Mouse (Mus musculus) MEL (cell line): Measurements from ENCODE around the gene Ccdc116. TPM values are rescaled to one million over a fixed set of nuclear protein-coding genes. Genes with fewer than 3 reads are reported as not detected.

Experiments used
- DNase-seq: peaks from one replicate; pipeline ENCODE4 v3.0.0; 2011; ENCODE audit warnings: low read depth, low spot score
- H3K27ac ChIP-seq: 2 replicates; pipeline ENCODE4 v1.5.1; 2012; ENCODE audit warnings: low read depth, mild to moderate bottlenecking, control low read depth, low read length, moderate library complexity; ENCODE audit not compliant: control insufficient read depth
- H3K27me3 ChIP-seq, 2 experiments: fragments of 150-350 bp in 1 of 2; sonication (generic) in 1 of 2; 2 replicates each; pipeline ENCODE4 v1.6.1; 2012; ENCODE audit warnings: low read length in 2 of 2, mild to moderate bottlenecking in 2 of 2, improper control_type of control experiment in 1 of 2, moderate library complexity in 1 of 2; ENCODE audit not compliant: insufficient read depth in 2 of 2, control insufficient read depth in 1 of 2
- H3K36me3 ChIP-seq, 2 experiments: 2 replicates each; pipeline ENCODE4 v1.6.1; 2012 to 2014; ENCODE audit warnings: low read length in 2 of 2, improper control_type of control experiment in 1 of 2, inconsistent platforms in 1 of 2, mild to moderate bottlenecking in 1 of 2; ENCODE audit not compliant: insufficient read depth in 2 of 2, control insufficient read depth in 1 of 2
- H3K4me1 ChIP-seq, 2 experiments: fragments of 150-350 bp in 1 of 2; sonication (generic) in 1 of 2; 2 replicates each; pipeline ENCODE4 v1.6.1; 2012; ENCODE audit warnings: low read length in 2 of 2, improper control_type of control experiment in 1 of 2, mild to moderate bottlenecking in 1 of 2; ENCODE audit not compliant: insufficient read depth in 2 of 2, control insufficient read depth in 1 of 2
- H3K4me3 ChIP-seq, 2 experiments: fragments of 150-350 bp in 1 of 2; sonication (generic) in 1 of 2; 2 replicates each; pipeline ENCODE4 v1.5.1; 2012; ENCODE audit warnings: low read depth in 2 of 2, low read length in 2 of 2, mild to moderate bottlenecking in 2 of 2, moderate library complexity in 2 of 2, control low read depth in 1 of 2, improper control_type of control experiment in 1 of 2; ENCODE audit not compliant: control insufficient read depth in 1 of 2, insufficient read depth in 1 of 2
- H3K79me2 ChIP-seq: 2 replicates; pipeline ENCODE4 v1.6.1; 2012; ENCODE audit warnings: mild to moderate bottlenecking, low read length, moderate library complexity; ENCODE audit not compliant: control insufficient read depth, poor library complexity, insufficient read depth
- H3K9ac ChIP-seq: 2 replicates; pipeline ENCODE4 v1.6.1; 2012; ENCODE audit warnings: low read depth, mild to moderate bottlenecking, control low read depth, low read length, moderate library complexity; ENCODE audit not compliant: control insufficient read depth, poor library complexity, severe bottlenecking
- H3K9me3 ChIP-seq: fragments of 150-350 bp; sonication (generic); replicated peaks from 2 replicates; pipeline ENCODE4 v1.6.1; 2012; ENCODE audit warnings: mild to moderate bottlenecking, low read length, improper control_type of control experiment, moderate library complexity; ENCODE audit not compliant: insufficient read depth
- CHD1 ChIP-seq: IDR thresholded peaks from 2 replicates; pipeline ENCODE4 v1.6.1; 2012; ENCODE audit warnings: low read depth, mild to moderate bottlenecking, inconsistent platforms, low read length, improper control_type of control experiment
- CHD2 ChIP-seq: IDR thresholded peaks from 2 replicates; pipeline ENCODE4 v1.6.1; 2011; ENCODE audit warnings: low read length, improper control_type of control experiment
- CTCF ChIP-seq, 3 experiments: IDR thresholded peaks in 2 of 3; conservative IDR thresholded peaks in 1 of 3; 2 replicates each; pipeline ENCODE4 v1.5.1; 2011 to 2012; ENCODE audit warnings: low read length in 3 of 3, low read depth in 2 of 3, mild to moderate bottlenecking in 2 of 3, improper control_type of control experiment in 1 of 3, inconsistent platforms in 1 of 3, mixed read lengths in 1 of 3, moderate library complexity in 1 of 3; ENCODE audit not compliant: control insufficient read depth in 1 of 3, insufficient read depth in 1 of 3, poor library complexity in 1 of 3, severe bottlenecking in 1 of 3
- E2F4 ChIP-seq: IDR thresholded peaks from 2 replicates; pipeline ENCODE4 v1.6.1; 2011; ENCODE audit warnings: low read depth, low read length, improper control_type of control experiment, borderline replicate concordance
- ELF1 ChIP-seq: IDR thresholded peaks from 2 replicates; pipeline ENCODE4 v1.6.1; 2014; ENCODE audit warnings: low read depth, mild to moderate bottlenecking, inconsistent platforms, low read length, improper control_type of control experiment, moderate library complexity
- ETS1 ChIP-seq: IDR thresholded peaks from 2 replicates; pipeline ENCODE4 v1.6.1; 2012; ENCODE audit warnings: low read depth, mild to moderate bottlenecking, inconsistent platforms, low read length, improper control_type of control experiment, moderate library complexity
- GABPA ChIP-seq: IDR thresholded peaks from 2 replicates; pipeline ENCODE4 v1.6.1; 2012; ENCODE audit warnings: low read depth, mild to moderate bottlenecking, inconsistent platforms, low read length, improper control_type of control experiment, moderate library complexity
- GATA1 ChIP-seq: IDR thresholded peaks from 2 replicates; pipeline ENCODE4 v1.6.1; 2011; ENCODE audit warnings: low read depth, low read length, improper control_type of control experiment
- HCFC1 ChIP-seq: IDR thresholded peaks from 2 replicates; pipeline ENCODE4 v1.6.1; 2012; ENCODE audit warnings: low read depth, mild to moderate bottlenecking, inconsistent platforms, low read length, improper control_type of control experiment, moderate library complexity
- JUND ChIP-seq: IDR thresholded peaks from 2 replicates; pipeline ENCODE4 v1.6.1; 2011; ENCODE audit warnings: low read depth, mild to moderate bottlenecking, improper control_type of control experiment, low read length
- KAT2A ChIP-seq: conservative IDR thresholded peaks from 2 replicates; pipeline ENCODE4 v1.6.1; 2012; ENCODE audit warnings: low read depth, low read length, improper control_type of control experiment, inconsistent platforms
- MAFK ChIP-seq: IDR thresholded peaks from 2 replicates; pipeline ENCODE4 v1.6.1; 2011; ENCODE audit warnings: low read depth, mild to moderate bottlenecking, low read length, improper control_type of control experiment, borderline replicate concordance
- MAX ChIP-seq: IDR thresholded peaks from 2 replicates; pipeline ENCODE4 v1.6.1; 2011; ENCODE audit warnings: low read length, improper control_type of control experiment
- MAZ ChIP-seq: IDR thresholded peaks from 2 replicates; pipeline ENCODE4 v1.6.1; 2012; ENCODE audit warnings: low read depth, mild to moderate bottlenecking, inconsistent platforms, low read length, improper control_type of control experiment
- MEF2A ChIP-seq: IDR thresholded peaks from 2 replicates; pipeline ENCODE4 v1.6.1; 2014; ENCODE audit warnings: low read depth, mild to moderate bottlenecking, inconsistent platforms, low read length, improper control_type of control experiment; ENCODE audit not compliant: poor library complexity, insufficient replicate concordance, severe bottlenecking; ENCODE audit errors: extremely low read depth
- MXI1 ChIP-seq: IDR thresholded peaks from 2 replicates; pipeline ENCODE4 v1.6.1; 2011; ENCODE audit warnings: mild to moderate bottlenecking, low read depth, low read length, improper control_type of control experiment
- MYB ChIP-seq: IDR thresholded peaks from 2 replicates; pipeline ENCODE4 v1.6.1; 2011; ENCODE audit warnings: mild to moderate bottlenecking, low read depth, low read length, improper control_type of control experiment
- MYC ChIP-seq: IDR thresholded peaks from 2 replicates; pipeline ENCODE4 v1.6.1; 2011; ENCODE audit warnings: low read depth, mild to moderate bottlenecking, low read length, improper control_type of control experiment, moderate library complexity
- NRF1 ChIP-seq: IDR thresholded peaks from 2 replicates; pipeline ENCODE4 v1.6.1; 2014; ENCODE audit warnings: low read depth, mild to moderate bottlenecking, inconsistent platforms, low read length, improper control_type of control experiment, moderate library complexity; ENCODE audit not compliant: poor library complexity, insufficient read depth, severe bottlenecking
- POLR2A ChIP-seq, 2 experiments: IDR thresholded peaks; 2 replicates each; pipeline ENCODE4 v1.6.1; 2011 to 2012; ENCODE audit warnings: low read length in 2 of 2, mild to moderate bottlenecking in 2 of 2, control low read depth in 1 of 2, improper control_type of control experiment in 1 of 2, low read depth in 1 of 2, moderate library complexity in 1 of 2; ENCODE audit not compliant: control insufficient read depth in 1 of 2, insufficient read depth in 1 of 2, poor library complexity in 1 of 2
- POLR2AphosphoS2 ChIP-seq: IDR thresholded peaks from 2 replicates; pipeline ENCODE4 v1.6.1; 2011; ENCODE audit warnings: low read length, improper control_type of control experiment
- SIN3A ChIP-seq: IDR thresholded peaks from 2 replicates; pipeline ENCODE4 v1.6.1; 2012; ENCODE audit warnings: low read length, improper control_type of control experiment, inconsistent platforms
- SMC3 ChIP-seq: IDR thresholded peaks from 2 replicates; pipeline ENCODE4 v1.6.1; 2011; ENCODE audit warnings: low read depth, low read length, improper control_type of control experiment
- TBP ChIP-seq: IDR thresholded peaks from 2 replicates; pipeline ENCODE4 v1.8.0; 2011; ENCODE audit warnings: low read depth, low read length, improper control_type of control experiment
- TCF12 ChIP-seq: IDR thresholded peaks from 2 replicates; pipeline ENCODE4 v1.6.1; 2014; ENCODE audit warnings: low read depth, mild to moderate bottlenecking, inconsistent platforms, low read length, improper control_type of control experiment, moderate library complexity
- UBTF ChIP-seq: IDR thresholded peaks from 2 replicates; pipeline ENCODE4 v1.6.1; 2012; ENCODE audit warnings: low read depth, mild to moderate bottlenecking, inconsistent platforms, low read length, improper control_type of control experiment, moderate library complexity, borderline replicate concordance; ENCODE audit not compliant: insufficient read depth
- USF1 ChIP-seq: IDR thresholded peaks from 2 replicates; pipeline ENCODE4 v1.6.1; 2014; ENCODE audit warnings: low read depth, mild to moderate bottlenecking, inconsistent platforms, low read length, improper control_type of control experiment, moderate library complexity
- USF2 ChIP-seq, 2 experiments: IDR thresholded peaks; 2 replicates each; pipeline ENCODE4 v1.6.1; 2011 to 2012; ENCODE audit warnings: improper control_type of control experiment in 2 of 2, low read length in 2 of 2, borderline replicate concordance in 1 of 2, inconsistent platforms in 1 of 2, low read depth in 1 of 2, mild to moderate bottlenecking in 1 of 2; ENCODE audit not compliant: insufficient read depth in 1 of 2
- ZC3H11A ChIP-seq: IDR thresholded peaks from 2 replicates; pipeline ENCODE4 v1.6.1; 2012; ENCODE audit warnings: low read depth, mild to moderate bottlenecking, inconsistent platforms, low read length, improper control_type of control experiment
- ZKSCAN1 ChIP-seq: IDR thresholded peaks from 2 replicates; pipeline ENCODE4 v1.6.1; 2012; ENCODE audit warnings: low read depth, mild to moderate bottlenecking, inconsistent platforms, low read length, improper control_type of control experiment, moderate library complexity
- ZNF384 ChIP-seq: IDR thresholded peaks from 2 replicates; pipeline ENCODE4 v1.6.1; 2012; ENCODE audit warnings: low read depth, mild to moderate bottlenecking, inconsistent platforms, low read length, improper control_type of control experiment
- polyA plus RNA-seq, 2 experiments: library from polyadenylated mRNA; stranded (reverse) in 1 of 2; unstranded in 1 of 2; fragments of >175 nt in 1 of 2; fragments of >200 nt in 1 of 2; gene quantifications; 2 replicates each; pipeline versions ENCODE4 v1.2.1 to v1.2.4; 2012; ENCODE audit warnings: low replicate concordance in 2 of 2, low read depth in 1 of 2; ENCODE audit not compliant: insufficient read length in 2 of 2, insufficient read depth in 1 of 2, missing spikeins in 1 of 2
- total RNA-seq: library from RNA; depleted of rRNA; stranded (reverse); fragments of 300-350 nt; gene quantifications from 2 replicates; pipeline ENCODE4 v1.2.3, GENCODE M21; 2012

Gene Ccdc116
- total and polyA plus RNA-seq, 3 experiments: 4.9 to 7.9 TPM; not detected in 1

- TF ChIP-seq UBTF: no peak
- peak; percentile 66 for TF ChIP-seq SMC3
- TF ChIP-seq MXI1: no peak
- no peak for TF ChIP-seq GATA1
- no peak for TF ChIP-seq USF2 (IDR thresholded peaks at IDR 0.05; ENCODE audit: borderline replicate concordance in 1 of 2, insufficient read depth in 1 of 2, low read depth in 1 of 2, low read length in 2 of 2)
- no peak for TF ChIP-seq SIN3A
- no peak for TF ChIP-seq JUND
- TF ChIP-seq MYB: no peak
- no peak for TF ChIP-seq TBP
- no peak for TF ChIP-seq MYC
- TF ChIP-seq ZC3H11A: peak; percentile 46
- no peak for TF ChIP-seq GABPA
- peak; percentile 58 to 82 (median 75) for TF ChIP-seq CTCF (IDR thresholded peaks at IDR 0.05 in 2 of 3, conservative IDR thresholded peaks at IDR 0.05 in 1 of 3; ENCODE audit: control insufficient read depth in 1 of 3, insufficient read depth in 1 of 3, low read depth in 2 of 3, low read length in 3 of 3, poor library complexity in 1 of 3, severe bottlenecking in 1 of 3)
- no peak for TF ChIP-seq KAT2A
- no peak for TF ChIP-seq POLR2A (IDR thresholded peaks at IDR 0.05; ENCODE audit: control insufficient read depth in 1 of 2, insufficient read depth in 1 of 2, low read depth in 1 of 2, low read length in 2 of 2, poor library complexity in 1 of 2)
- no peak for TF ChIP-seq MAZ
- TF ChIP-seq POLR2AphosphoS2: no peak
- TF ChIP-seq ELF1: no peak
Observed at GRCm38 (mm10) chr16:17127292-17127691, 19.7 kb downstream of the Ccdc116 start (continued).

DNA sequence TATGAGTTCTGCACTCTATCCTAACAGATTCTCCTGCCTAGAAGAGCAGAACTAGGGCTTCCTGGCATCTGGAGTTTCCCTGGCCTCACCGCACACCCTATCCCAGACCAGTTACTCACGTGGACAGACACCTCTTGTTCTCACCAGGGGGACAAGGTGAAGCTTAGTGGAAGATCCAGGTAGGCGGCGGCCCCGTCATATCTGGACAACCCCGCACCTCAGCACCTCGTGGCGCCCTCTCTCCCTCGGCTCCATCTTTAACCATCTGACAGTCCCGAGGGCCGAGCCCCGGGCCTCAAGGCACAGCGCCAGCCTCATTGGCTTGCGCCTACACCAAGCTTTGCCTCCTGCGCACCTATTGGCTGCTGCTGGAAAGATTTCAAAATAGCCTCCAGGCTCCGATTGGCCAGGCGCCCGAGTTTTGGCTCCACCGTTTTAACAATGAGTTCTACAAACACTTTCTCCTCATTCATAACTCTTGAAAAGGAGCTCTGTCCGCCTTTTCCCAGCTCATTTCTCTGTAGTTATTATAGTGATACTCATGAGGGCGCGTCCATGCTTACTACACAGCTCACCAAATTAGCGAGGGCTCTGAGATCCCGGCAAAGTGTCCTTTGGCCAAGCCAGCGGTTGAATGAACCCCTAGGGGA is 22.0 kb downstream of the Ccdc116 start, which contains the start of gene 2610318N02Rik:
Gene 2610318N02Rik, minus strand, starts transcription at position 297 of the 650 bp plus-strand sequence.
- peak within 1 kb of the TSS; percentile 79 for H3K9ac ChIP-seq
- H3K27me3 ChIP-seq: no peaks in the 10 kb centered on the region
- H3K36me3 ChIP-seq: peaks cover 0 to 10% of the 10 kb centered on the region in 2 experiments; a peak in 2 of 4 replicates
- peak within 1 kb of the TSS; percentile 86 for H3K27ac ChIP-seq
- peaks cover 0 to 9% of the 10 kb centered on the region in 2 experiments; a peak in 1 of 4 replicates for H3K4me1 ChIP-seq
- H3K79me2 ChIP-seq: peaks cover 12% of the 10 kb centered on the region
- peak; percentile 97 for DNase-seq
- peak within 1 kb of the TSS; percentile 68 to 90 for H3K4me3 ChIP-seq
- H3K9me3 ChIP-seq: no peaks in the 10 kb centered on the region
- no peak for TF ChIP-seq MYB
- no peak for TF ChIP-seq UBTF
- no peak for TF ChIP-seq CTCF (IDR thresholded peaks at IDR 0.05 in 2 of 3, conservative IDR thresholded peaks at IDR 0.05 in 1 of 3; ENCODE audit: control insufficient read depth in 1 of 3, insufficient read depth in 1 of 3, low read depth in 2 of 3, low read length in 3 of 3, poor library complexity in 1 of 3, severe bottlenecking in 1 of 3)
- TF ChIP-seq SIN3A: peak; percentile 79
- TF ChIP-seq MAZ: no peak
- TF ChIP-seq ZKSCAN1: no peak
- TF ChIP-seq MEF2A: no peak
- TF ChIP-seq GATA1: no peak
- TF ChIP-seq ZNF384: no peak
- TF ChIP-seq GABPA: no peak
- TF ChIP-seq ELF1: no peak
- no peak for TF ChIP-seq HCFC1
- TF ChIP-seq KAT2A: no peak
- TF ChIP-seq MAX: peak; percentile 85
- no peak for TF ChIP-seq MAFK
- TF ChIP-seq TBP: peak; percentile 92
- no peak for TF ChIP-seq ETS1
- no peak for TF ChIP-seq USF2 (IDR thresholded peaks at IDR 0.05; ENCODE audit: borderline replicate concordance in 1 of 2, insufficient read depth in 1 of 2, low read depth in 1 of 2, low read length in 2 of 2)
- TF ChIP-seq CHD1: no peak
- peak; percentile 88 for TF ChIP-seq POLR2AphosphoS2
- TF ChIP-seq POLR2A (IDR thresholded peaks at IDR 0.05; ENCODE audit: control insufficient read depth in 1 of 2, insufficient read depth in 1 of 2, low read depth in 1 of 2, low read length in 2 of 2, poor library complexity in 1 of 2): peak; percentile 82 to 95
- peak; percentile 62 for TF ChIP-seq NRF1
- TF ChIP-seq CHD2: no peak
- 0 out of 2 replicates have a peak, but pooled peaks have one; percentile 21 for TF ChIP-seq E2F4
- peak; percentile 92 for TF ChIP-seq MXI1
- peak; percentile 51; the same call in 1 of the 2 replicates for TF ChIP-seq USF1
- TF ChIP-seq TCF12: no peak
